Mouse (Mus musculus): ENCODE measurements around the gene Cdc123.

GRCm38 (mm10) chr2:5889412-5889811, 44.4 kb upstream of the Cdc123 start:
- no peak for TF ChIP-seq CTCF (IDR thresholded peaks at IDR 0.05)
- no peak for TF ChIP-seq EP300 (IDR thresholded peaks at IDR 0.05)

Measured in lung, postnatal 0 days (tissue).